Mouse (Mus musculus): ENCODE results near the gene Rab13. TPM values are rescaled to one million over a fixed set of nuclear protein-coding genes. Genes with fewer than 3 reads are reported as not detected.

Gene Rab13
- polyA plus RNA-seq, 1 experiment from 2014 or later, result 3.7 TPM

- no peaks in the 10 kb centered on the region for H3K9me3 ChIP-seq (replicated peaks)
- no peak overlapping the region for H3K27ac ChIP-seq (replicated peaks)
- no peak overlapping the region for H3K4me2 ChIP-seq
- 82% methylated on average over 11 of the region's 11 CpGs for WGBS (ENCODE audit: insufficient replicate concordance)
- H3K36me3 ChIP-seq (replicated peaks), result peaks cover 71% of the 10 kb centered on the region
- no peak overlapping the region for H3K9ac ChIP-seq
- ATAC-seq (ENCODE audit: insufficient read depth), result no peak
- H3K4me3 ChIP-seq (replicated peaks), result no peak overlapping the region
- H3K4me1 ChIP-seq (replicated peaks), result no peaks in the 10 kb centered on the region
- no peaks in the 10 kb centered on the region for H3K27me3 ChIP-seq
These were observed 61.8 kb downstream of the Rab13 start for GRCm38 (mm10) chr3:90275286-90275685.

Small RNA genes lying within 50 kb of the gene (microRNA-seq; reads per million reads assigned to microRNA genes)
- gene Mir7012, result not detected

Other genes with a start within 250 kb of the Rab13 start
- gene Hax1, start 214.9 kb upstream of the Rab13 start, polyA plus RNA-seq (2015; fragmentation: Nextera tagmentation; extraction: Ambion mirVana), result 118 and 124 TPM in 2 replicates
- gene 4933434E20Rik, start 162.1 kb upstream of the Rab13 start, polyA plus RNA-seq (2015; fragmentation: Nextera tagmentation; extraction: Ambion mirVana), result 71.4 and 75.6 TPM in 2 replicates
- gene Ubap2l, start 161.1 kb upstream of the Rab13 start, polyA plus RNA-seq (2015; fragmentation: Nextera tagmentation; extraction: Ambion mirVana), result 54.0 and 61.5 TPM in 2 replicates
- 185 and 190 TPM in 2 replicates for gene Tpm3, start 141.0 kb upstream of the Rab13 start, polyA plus RNA-seq (2015; fragmentation: Nextera tagmentation; extraction: Ambion mirVana)
- 0.05 and 0.08 TPM in 2 replicates for gene Nup210l, start 109.6 kb upstream of the Rab13 start, polyA plus RNA-seq (2015; fragmentation: Nextera tagmentation; extraction: Ambion mirVana)
- gene Rps27, start within 50 bp of the Rab13 start, polyA plus RNA-seq (2015; fragmentation: Nextera tagmentation; extraction: Ambion mirVana), result 479 and 574 TPM in 2 replicates
- 40.7 and 42.7 TPM in 2 replicates for gene Jtb, start 17.9 kb downstream of the Rab13 start, polyA plus RNA-seq (2015; fragmentation: Nextera tagmentation; extraction: Ambion mirVana)
- gene Creb3l4, start 29.8 kb downstream of the Rab13 start, polyA plus RNA-seq (2015; fragmentation: Nextera tagmentation; extraction: Ambion mirVana), result 0.37 and 0.47 TPM in 2 replicates
- gene Slc39a1, start 34.5 kb downstream of the Rab13 start, polyA plus RNA-seq (2015; fragmentation: Nextera tagmentation; extraction: Ambion mirVana), result 27.6 and 28.1 TPM in 2 replicates
- 6.1 and 7.9 TPM in 2 replicates for gene Crtc2, start 40.5 kb downstream of the Rab13 start, polyA plus RNA-seq (2015; fragmentation: Nextera tagmentation; extraction: Ambion mirVana)
- 2.3 and 2.6 TPM in 2 replicates for gene Dennd4b, start 51.5 kb downstream of the Rab13 start, polyA plus RNA-seq (2015; fragmentation: Nextera tagmentation; extraction: Ambion mirVana)
- gene Gatad2b, start 79.5 kb downstream of the Rab13 start, polyA plus RNA-seq (2015; fragmentation: Nextera tagmentation; extraction: Ambion mirVana), result 3.4 and 3.5 TPM in 2 replicates
- gene Slc27a3, start 176.2 kb downstream of the Rab13 start, polyA plus RNA-seq (2015; fragmentation: Nextera tagmentation; extraction: Ambion mirVana), result 1.5 and 1.7 TPM in 2 replicates
- 9.2 and 9.9 TPM in 2 replicates for gene Ints3, start 219.9 kb downstream of the Rab13 start, polyA plus RNA-seq (2015; fragmentation: Nextera tagmentation; extraction: Ambion mirVana)

Data from liver, embryonic 15.5 days (tissue).